Mouse (Mus musculus): ENCODE measurements around the gene Duoxa1. TPM values are rescaled to one million over a fixed set of nuclear protein-coding genes. Genes with fewer than 3 reads are reported as not detected.

The Duoxa1 gene
- total and polyA plus RNA-seq, 2 experiments from 2014 or later = 0.35 TPM; not detected in 1

DNA sequence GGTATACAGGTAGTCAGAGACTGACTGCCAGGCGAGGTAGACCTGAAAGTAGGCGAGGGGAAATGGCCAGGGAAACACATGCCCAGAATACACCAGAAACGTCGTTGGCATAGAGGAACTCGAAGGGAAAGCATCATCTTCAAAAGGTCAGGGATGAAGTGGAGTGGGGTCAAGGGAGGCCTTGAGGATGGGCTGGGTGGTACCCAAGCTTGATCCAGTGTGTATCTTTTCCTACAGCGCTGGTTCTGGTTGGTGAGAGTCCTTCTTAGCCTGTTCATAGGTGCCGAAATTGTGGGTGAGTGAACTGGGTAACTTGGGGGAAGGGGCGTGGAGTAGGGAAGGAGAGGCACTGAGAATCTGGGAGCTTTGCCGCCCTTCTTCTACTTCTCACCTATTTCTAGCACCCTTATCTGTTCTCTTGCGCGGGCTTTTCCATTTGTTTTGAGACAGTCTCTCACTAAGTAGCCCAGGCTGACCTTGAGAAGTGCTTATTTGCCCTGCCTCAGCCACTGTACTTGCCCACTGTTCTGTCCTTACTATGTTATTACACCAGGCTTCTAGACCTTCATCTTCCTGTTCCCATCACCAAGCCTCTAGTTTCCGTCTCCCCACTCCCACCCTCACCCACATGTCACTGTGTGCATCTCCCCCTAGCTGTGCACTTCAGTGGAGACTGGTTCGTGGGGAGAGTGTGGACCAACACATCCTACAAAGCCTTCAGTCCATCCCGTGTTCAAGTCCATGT, 13.4 kb downstream of the Duoxa1 start:
- Histone ChIP-seq H3K36me3 (ENCODE audit: insufficient read depth, low read length) (no peaks in the 10 kb centered on the region), H3K4me1 (ENCODE audit: insufficient read depth, low read length) (peaks cover 29% of the 10 kb centered on the region), H3K9me3 (ENCODE audit: low read length) (no peaks in the 10 kb centered on the region), H3K4me2 (ENCODE audit: low read depth, low read length) (0 out of 2 replicates have a peak overlapping the region, but pooled peaks have one; percentile 89), H3K27ac (no peak overlapping the region), H3K9ac (replicated peaks; ENCODE audit: low read length) (no peak overlapping the region), H3K27me3 (ENCODE audit: insufficient read depth, low read length) (peaks cover 36% of the 10 kb centered on the region), H3K4me3 (ENCODE audit: low read length) (no peak overlapping the region)
- no peak for TF ChIP-seq CTCF (IDR thresholded peaks at IDR 0.05; ENCODE audit: low read depth)
- no peak for DNase-seq (ENCODE audit: low spot score)
- 12% methylated on average over 14 of the region's 14 CpGs for WGBS
- no peak for ATAC-seq

- WGBS = under 1% methylated on average over 43 of the region's 43 CpGs
- ATAC-seq (no peak), DNase-seq (ENCODE audit: low spot score) (peak; percentile 7)
- H3K27me3 ChIP-seq (ENCODE audit: insufficient read depth, low read length) = peaks cover 39% of the 10 kb centered on the region
- H3K4me3 ChIP-seq (ENCODE audit: low read length) = peak within 1 kb of the TSS; percentile 25
- H3K27ac ChIP-seq = no peak within 1 kb of the TSS
- H3K9ac ChIP-seq (replicated peaks; ENCODE audit: low read length) = no peak within 1 kb of the TSS
- no peaks in the 10 kb centered on the region for H3K36me3 ChIP-seq (ENCODE audit: insufficient read depth, low read length)
- no peak for TF ChIP-seq CTCF (IDR thresholded peaks at IDR 0.05; ENCODE audit: low read depth)
- H3K4me2 ChIP-seq (ENCODE audit: low read depth, low read length) = peak within 1 kb of the TSS; percentile 50
- no peaks in the 10 kb centered on the region for H3K9me3 ChIP-seq (ENCODE audit: low read length)
- H3K4me1 ChIP-seq (ENCODE audit: insufficient read depth, low read length) = peaks cover 29% of the 10 kb centered on the region
Measured at GRCm38 (mm10) chr2:122298596-122299490, 14.7 kb downstream of the Duoxa1 start, which contains the start of gene Duoxa2. Gene Duoxa2, plus strand, starts transcription at chr2:122298900.

GRCm38 (mm10) chr2:122298096-122298499, 15.4 kb downstream of the Duoxa1 start, which contains the start of gene Duox2:
Gene Duox2, minus strand, starts transcription at chr2:122298449.
- ATAC-seq = no peak
- peak within 1 kb of the TSS; percentile 50 for H3K4me2 ChIP-seq (ENCODE audit: low read depth, low read length)
- 4% methylated on average over 13 of the region's 13 CpGs for WGBS
- TF ChIP-seq CTCF (IDR thresholded peaks at IDR 0.05; ENCODE audit: low read depth) = no peak
- no peaks in the 10 kb centered on the region for H3K9me3 ChIP-seq (ENCODE audit: low read length)
- no peak within 1 kb of the TSS for H3K9ac ChIP-seq (replicated peaks; ENCODE audit: low read length)
- peak within 1 kb of the TSS; percentile 25 for H3K4me3 ChIP-seq (ENCODE audit: low read length)
- DNase-seq (ENCODE audit: low spot score) = no peak
- no peaks in the 10 kb centered on the region for H3K36me3 ChIP-seq (ENCODE audit: insufficient read depth, low read length)
- peaks cover 44% of the 10 kb centered on the region for H3K27me3 ChIP-seq (ENCODE audit: insufficient read depth, low read length)
- H3K4me1 ChIP-seq (ENCODE audit: insufficient read depth, low read length) = peaks cover 29% of the 10 kb centered on the region
- no peak within 1 kb of the TSS for H3K27ac ChIP-seq

DNA sequence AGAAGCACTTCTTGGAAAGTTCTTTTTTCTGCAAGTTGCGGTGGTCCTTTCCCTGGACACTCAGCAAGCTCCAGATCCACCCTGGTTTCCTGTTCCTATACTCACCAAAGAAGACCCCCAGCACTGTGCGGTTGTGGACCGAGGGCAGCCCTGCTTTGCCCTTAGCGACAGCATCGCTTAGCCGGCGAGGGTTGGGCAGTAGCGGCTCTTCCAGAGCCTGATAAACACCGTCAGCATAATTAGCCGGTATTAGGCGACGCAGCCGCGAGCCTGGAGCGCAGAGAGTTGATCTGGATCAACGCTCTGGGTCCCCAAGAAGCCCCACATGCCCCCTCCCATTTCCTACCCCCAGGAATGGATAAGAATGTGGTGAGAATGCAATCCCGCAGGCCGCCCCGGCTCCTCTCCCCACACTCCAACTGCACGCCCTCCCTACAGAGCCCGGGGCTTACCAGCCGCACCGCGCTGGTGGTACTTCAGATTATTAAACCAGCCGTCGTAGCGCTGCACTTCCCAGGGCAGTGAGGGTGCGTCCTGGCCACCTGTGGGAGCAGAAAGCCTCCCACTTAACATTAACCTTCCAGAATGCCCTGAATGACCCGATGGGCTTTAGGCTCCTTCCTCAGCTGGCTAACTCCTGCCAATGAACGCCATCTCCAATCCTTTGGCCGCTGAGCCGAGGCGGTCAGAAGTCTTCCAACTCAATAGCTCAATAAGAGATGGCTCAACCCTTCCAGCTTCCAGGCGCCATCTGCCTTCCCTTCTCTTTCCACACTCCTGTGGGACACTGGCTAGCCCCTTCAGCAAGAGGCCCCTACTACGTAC, 16.0 kb downstream of the Duoxa1 start:
- ATAC-seq (no peak), DNase-seq (ENCODE audit: low spot score) (no peak)
- no peak for TF ChIP-seq CTCF (IDR thresholded peaks at IDR 0.05; ENCODE audit: low read depth)
- H3K27ac ChIP-seq = no peak overlapping the region
- H3K4me1 ChIP-seq (ENCODE audit: insufficient read depth, low read length) = peaks cover 29% of the 10 kb centered on the region
- no peaks in the 10 kb centered on the region for H3K36me3 ChIP-seq (ENCODE audit: insufficient read depth, low read length)
- H3K4me2 ChIP-seq (ENCODE audit: low read depth, low read length) = peak overlapping the region; percentile 50
- H3K9me3 ChIP-seq (ENCODE audit: low read length) = no peaks in the 10 kb centered on the region
- peaks cover 46% of the 10 kb centered on the region for H3K27me3 ChIP-seq (ENCODE audit: insufficient read depth, low read length)
- H3K9ac ChIP-seq (replicated peaks; ENCODE audit: low read length) = no peak overlapping the region
- under 1% methylated on average over 35 of the region's 35 CpGs for WGBS
- peak overlapping the region; percentile 25 for H3K4me3 ChIP-seq (ENCODE audit: low read length)

DNA sequence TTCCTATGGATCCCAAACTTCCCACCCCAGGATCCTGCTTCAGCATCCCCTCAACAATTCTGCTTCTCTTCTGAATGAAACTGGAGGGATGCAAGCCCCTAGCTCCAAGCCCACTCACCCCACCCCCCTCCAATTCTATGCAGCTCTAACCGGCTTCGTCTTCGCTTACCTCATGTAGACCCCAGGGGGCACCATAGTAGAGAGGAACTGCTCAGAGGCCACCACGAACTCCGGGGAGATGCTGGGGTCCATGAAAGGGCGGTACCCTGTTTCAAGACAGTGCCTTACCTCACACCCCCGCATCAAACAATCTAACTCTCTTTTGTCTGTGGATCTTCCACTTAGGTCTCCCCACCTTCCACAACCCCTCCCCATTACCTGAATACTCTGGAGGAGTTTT, 18.6 kb downstream of the Duoxa1 start:
- DNase-seq (ENCODE audit: low spot score) = no peak
- ATAC-seq = no peak
- no peak overlapping the region for H3K9ac ChIP-seq (replicated peaks; ENCODE audit: low read length)
- H3K27me3 ChIP-seq (ENCODE audit: insufficient read depth, low read length) = peaks cover 39% of the 10 kb centered on the region
- no peaks in the 10 kb centered on the region for H3K9me3 ChIP-seq (ENCODE audit: low read length)
- peak; percentile 17; the same call in 1 of the 2 replicates for TF ChIP-seq CTCF (IDR thresholded peaks at IDR 0.05; ENCODE audit: low read depth)
- no peaks in the 10 kb centered on the region for H3K36me3 ChIP-seq (ENCODE audit: insufficient read depth, low read length)
- no peak overlapping the region for H3K4me3 ChIP-seq (ENCODE audit: low read length)
- WGBS = 9% methylated on average over 7 of the region's 7 CpGs
- H3K27ac ChIP-seq = no peak overlapping the region
- H3K4me2 ChIP-seq (ENCODE audit: low read depth, low read length) = no peak overlapping the region
- peaks cover 13% of the 10 kb centered on the region; the same call in 1 of the 2 replicates for H3K4me1 ChIP-seq (ENCODE audit: insufficient read depth, low read length)

DNA sequence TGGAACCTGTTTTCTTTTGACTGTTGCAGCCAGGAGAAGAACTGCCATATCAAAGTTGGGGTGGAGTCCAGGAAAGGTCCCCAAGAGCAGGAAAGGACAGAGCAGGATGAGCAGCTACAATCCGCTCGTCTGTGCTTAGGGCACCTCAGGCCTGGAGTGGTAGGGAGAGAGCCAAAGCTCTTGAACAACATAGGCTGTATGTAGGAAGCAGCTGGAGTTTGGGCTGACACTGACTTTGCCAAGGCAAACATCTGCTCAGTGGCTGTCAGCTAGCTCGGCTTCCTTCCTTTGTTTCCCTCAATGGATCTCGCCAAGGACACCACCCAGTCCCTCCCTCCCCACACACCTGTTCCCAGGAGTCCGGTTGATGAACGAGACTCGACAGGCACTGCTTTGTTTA, 27.4 kb downstream of the Duoxa1 start:
- H3K36me3 ChIP-seq (ENCODE audit: insufficient read depth, low read length) = no peaks in the 10 kb centered on the region
- WGBS = 47% methylated on average over 7 of the region's 7 CpGs
- H3K9me3 ChIP-seq (ENCODE audit: low read length) = no peaks in the 10 kb centered on the region
- H3K4me1 ChIP-seq (ENCODE audit: insufficient read depth, low read length) = no peaks in the 10 kb centered on the region
- H3K4me3 ChIP-seq (ENCODE audit: low read length) = no peak overlapping the region
- ATAC-seq (no peak), DNase-seq (ENCODE audit: low spot score) (no peak)
- no peak for TF ChIP-seq CTCF (IDR thresholded peaks at IDR 0.05; ENCODE audit: low read depth)
- H3K27ac ChIP-seq = no peak overlapping the region
- no peak overlapping the region for H3K4me2 ChIP-seq (ENCODE audit: low read depth, low read length)
- H3K9ac ChIP-seq (replicated peaks; ENCODE audit: low read length) = no peak overlapping the region
- H3K27me3 ChIP-seq (ENCODE audit: insufficient read depth, low read length) = no peaks in the 10 kb centered on the region

Data from hindbrain, postnatal 0 days (tissue).